Mouse (Mus musculus): Measurements from ENCODE around the gene Dnm3.

GRCm38 (mm10) chr1:162222353-162222752 lies 255.5 kb downstream of the Dnm3 start:
- TF ChIP-seq CTCF (conservative IDR thresholded peaks at IDR 0.05; ENCODE audit: insufficient read depth, insufficient read length, low read depth, low read length), result no peak
- no peak for TF ChIP-seq POLR2A (IDR thresholded peaks at IDR 0.05; ENCODE audit: low read depth, low read length)

Data from kidney, adult 2 months (tissue).